Mouse (Mus musculus): ENCODE data around the gene Kctd17. TPM values are rescaled to one million over a fixed set of nuclear protein-coding genes. Genes with fewer than 3 reads are reported as not detected.
A peak's percentile ranks its signal among the peaks of the same experiment; 100 is the strongest.

Kctd17 gene
- polyA plus RNA-seq, 1 experiment from 2014 or later: 156 TPM

GRCm38 (mm10) chr15:78437237-78438017, 9.1 kb downstream of the Kctd17 start:
- Histone ChIP-seq H3K4me3 (no peak overlapping the region), H3K27me3 (no peaks in the 10 kb centered on the region), H3K9ac (peak overlapping the region; percentile 21; the same call in 1 of the 2 replicates), H3K4me1 (replicated peaks) (peaks cover 29% of the 10 kb centered on the region), H3K4me2 (peak overlapping the region; percentile 48), H3K36me3 (peaks cover 12% of the 10 kb centered on the region; the same call in 1 of the 2 replicates), H3K27ac (replicated peaks) (peak overlapping the region; percentile 63), H3K9me3 (no peaks in the 10 kb centered on the region)
- ATAC-seq (ENCODE audit: low FRiP score, low read depth): peak; percentile 7; the same call in 1 of the 2 replicates
- WGBS: 19% methylated on average over 23 of the region's 23 CpGs

- no peak for ATAC-seq (ENCODE audit: low FRiP score, low read depth)
- Histone ChIP-seq H3K27ac (replicated peaks) (no peak overlapping the region; the same call in 1 of the 2 replicates), H3K9me3 (no peaks in the 10 kb centered on the region), H3K9ac (no peak overlapping the region), H3K4me3 (no peak overlapping the region), H3K4me1 (replicated peaks) (peaks cover 29% of the 10 kb centered on the region), H3K36me3 (peaks cover 12% of the 10 kb centered on the region; the same call in 1 of the 2 replicates), H3K27me3 (no peaks in the 10 kb centered on the region), H3K4me2 (no peak overlapping the region)
- WGBS: 43% methylated on average over 4 of the region's 4 CpGs
Observed at GRCm38 (mm10) chr15:78438018-78438394, 9.6 kb downstream of the Kctd17 start.

DNA sequence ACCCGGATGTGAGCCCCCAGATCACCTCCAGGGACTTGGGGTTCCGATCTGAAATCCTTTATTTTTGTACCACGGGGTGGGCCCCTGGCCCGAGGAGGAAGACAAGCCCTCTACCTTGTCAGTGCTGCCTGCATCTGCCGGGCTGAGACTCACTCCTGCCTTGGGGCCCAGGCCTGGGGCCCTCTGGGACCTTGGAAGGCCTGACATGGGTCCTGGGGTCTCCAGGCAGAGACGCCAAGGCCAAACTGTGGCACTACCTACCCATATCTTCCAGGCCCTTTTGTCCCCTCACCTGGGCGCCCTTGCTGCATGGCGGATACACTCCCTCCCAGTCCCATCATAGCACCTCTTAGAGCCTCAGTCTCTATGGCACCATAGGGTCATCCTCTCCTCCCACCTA, 10.1 kb downstream of the Kctd17 start:
- no peaks in the 10 kb centered on the region for H3K27me3 ChIP-seq
- H3K4me3 ChIP-seq: no peak overlapping the region
- H3K27ac ChIP-seq (replicated peaks): no peak overlapping the region
- H3K9me3 ChIP-seq: no peaks in the 10 kb centered on the region
- H3K4me2 ChIP-seq: no peak overlapping the region
- peaks cover 8% of the 10 kb centered on the region; the same call in 1 of the 2 replicates for H3K36me3 ChIP-seq
- peaks cover 29% of the 10 kb centered on the region for H3K4me1 ChIP-seq (replicated peaks)
- 55% methylated on average over 8 of the region's 8 CpGs for WGBS
- ATAC-seq (ENCODE audit: low FRiP score, low read depth): no peak
- no peak overlapping the region for H3K9ac ChIP-seq

DNA sequence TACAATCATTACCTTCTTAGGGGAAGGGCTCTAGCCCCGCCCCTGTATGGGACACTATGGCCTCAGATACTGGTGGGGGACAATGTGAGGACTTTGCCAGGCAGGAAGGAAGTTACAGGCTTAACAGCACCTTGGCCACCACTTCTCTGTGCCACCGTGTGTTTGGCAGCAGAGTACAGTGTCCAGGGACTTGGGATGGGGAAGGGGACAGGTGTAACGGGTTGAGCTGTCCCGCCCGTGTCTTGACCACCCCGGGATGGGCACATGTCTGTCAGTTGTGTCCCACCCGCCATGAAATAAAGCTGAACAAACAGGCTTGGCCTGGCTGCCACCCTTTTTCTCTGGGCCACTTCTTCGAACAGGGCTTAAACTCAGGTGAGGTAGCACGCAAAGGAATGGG, 10.6 kb downstream of the Kctd17 start:
- Histone ChIP-seq H3K4me1 (replicated peaks) (peaks cover 29% of the 10 kb centered on the region), H3K4me3 (no peak overlapping the region), H3K27ac (replicated peaks) (no peak overlapping the region), H3K4me2 (no peak overlapping the region), H3K9me3 (no peaks in the 10 kb centered on the region), H3K9ac (no peak overlapping the region), H3K36me3 (peaks cover 3% of the 10 kb centered on the region; the same call in 1 of the 2 replicates), H3K27me3 (no peaks in the 10 kb centered on the region)
- WGBS: 70% methylated on average over 9 of the region's 9 CpGs
- ATAC-seq (ENCODE audit: low FRiP score, low read depth): no peak

DNA sequence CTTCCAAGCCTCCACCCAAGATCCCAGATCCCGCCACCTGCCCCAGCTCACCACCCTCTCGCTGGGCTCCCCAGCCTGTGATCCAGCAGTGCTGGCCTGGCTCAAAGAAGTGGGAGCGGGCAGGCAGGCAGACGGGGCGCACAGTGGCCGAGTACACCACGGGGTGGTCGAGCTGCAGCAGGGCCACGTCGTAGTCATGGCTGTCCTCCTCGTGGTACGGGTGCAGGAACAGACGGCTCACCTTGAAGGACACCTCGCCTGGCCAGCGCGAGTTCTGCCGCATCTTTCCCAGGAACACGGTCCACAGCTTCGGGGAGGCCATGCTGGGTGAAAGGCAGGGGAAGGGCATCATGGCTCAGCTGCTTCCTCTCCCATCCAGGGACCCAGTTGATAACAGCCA, 13.9 kb downstream of the Kctd17 start:
- WGBS: 89% methylated on average over 19 of the region's 19 CpGs
- Histone ChIP-seq H3K9me3 (no peaks in the 10 kb centered on the region), H3K4me2 (no peak overlapping the region), H3K27me3 (no peaks in the 10 kb centered on the region), H3K27ac (replicated peaks) (no peak overlapping the region), H3K9ac (no peak overlapping the region), H3K4me1 (replicated peaks) (peaks cover 17% of the 10 kb centered on the region), H3K4me3 (no peak overlapping the region), H3K36me3 (no peaks in the 10 kb centered on the region)
- ATAC-seq (ENCODE audit: low FRiP score, low read depth): no peak

GRCm38 (mm10) chr15:78443857-78444256, 15.5 kb downstream of the Kctd17 start:
- H3K9ac ChIP-seq: no peak overlapping the region
- no peak overlapping the region for H3K27ac ChIP-seq (replicated peaks)
- no peaks in the 10 kb centered on the region for H3K9me3 ChIP-seq
- ATAC-seq (ENCODE audit: low FRiP score, low read depth): no peak
- no peak overlapping the region for H3K4me2 ChIP-seq
- 52% methylated on average over 6 of the region's 6 CpGs for WGBS
- H3K36me3 ChIP-seq: no peaks in the 10 kb centered on the region
- peaks cover 19% of the 10 kb centered on the region for H3K4me1 ChIP-seq (replicated peaks)
- no peak overlapping the region for H3K4me3 ChIP-seq
- no peaks in the 10 kb centered on the region for H3K27me3 ChIP-seq

GRCm38 (mm10) chr15:78447121-78447520, 18.8 kb downstream of the Kctd17 start:
- ATAC-seq (ENCODE audit: low FRiP score, low read depth): no peak
- no peak overlapping the region for H3K4me2 ChIP-seq
- H3K9me3 ChIP-seq: no peaks in the 10 kb centered on the region
- no peaks in the 10 kb centered on the region for H3K27me3 ChIP-seq
- H3K27ac ChIP-seq (replicated peaks): no peak overlapping the region
- no peak overlapping the region for H3K9ac ChIP-seq
- H3K4me3 ChIP-seq: no peak overlapping the region
- H3K4me1 ChIP-seq (replicated peaks): peaks cover 23% of the 10 kb centered on the region
- H3K36me3 ChIP-seq: no peaks in the 10 kb centered on the region
- WGBS: 53% methylated on average over 7 of the region's 7 CpGs

DNA sequence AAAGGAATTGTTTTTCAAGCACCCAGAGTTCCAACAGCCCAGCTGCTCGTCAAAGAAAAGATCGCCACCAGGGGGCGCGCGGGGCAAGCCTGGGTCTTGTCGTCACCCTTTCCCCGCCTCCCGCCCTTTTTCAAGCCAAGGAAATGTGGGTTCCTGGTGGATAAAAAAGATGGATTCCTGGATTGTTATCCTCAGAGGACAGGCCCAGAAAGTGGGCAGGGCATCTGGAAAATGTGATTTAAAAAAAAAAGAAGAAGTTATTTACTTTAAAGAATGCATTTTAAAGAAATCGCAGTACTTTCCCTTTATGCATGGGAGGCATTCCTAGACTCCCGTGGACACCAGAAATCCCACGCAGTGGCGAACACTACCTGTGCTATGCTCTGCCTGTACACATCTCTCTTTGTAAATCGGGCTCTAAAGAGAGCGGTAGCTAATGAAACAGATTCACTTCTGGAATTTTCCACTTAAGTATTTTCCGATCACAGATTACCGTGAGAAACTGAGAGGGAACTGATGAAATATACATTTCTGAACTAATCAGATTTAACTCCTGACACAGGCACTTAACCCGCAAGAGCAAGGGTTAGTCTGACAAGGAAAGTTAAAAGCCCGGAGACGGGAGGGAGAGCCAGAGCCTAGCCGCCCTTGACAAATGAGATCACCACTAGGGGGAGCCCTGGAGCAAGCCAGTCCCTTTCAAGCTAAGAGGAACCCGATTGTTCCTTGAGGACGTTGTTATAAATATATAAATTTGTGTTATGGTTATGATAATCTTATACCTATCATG, 19.6 kb downstream of the Kctd17 start:
- Histone ChIP-seq H3K27me3 (no peaks in the 10 kb centered on the region), H3K4me1 (replicated peaks) (peaks cover 23% of the 10 kb centered on the region), H3K4me2 (peak overlapping the region; percentile 71), H3K36me3 (no peaks in the 10 kb centered on the region), H3K9me3 (no peaks in the 10 kb centered on the region), H3K27ac (replicated peaks) (peak overlapping the region; percentile 78), H3K9ac (peak overlapping the region; percentile 45), H3K4me3 (peak overlapping the region; percentile 27)
- 0 out of 2 replicates have a peak, but pooled peaks have one; percentile 52 for ATAC-seq (ENCODE audit: low FRiP score, low read depth)
- 1% methylated on average over 22 of the region's 22 CpGs for WGBS

GRCm38 (mm10) chr15:78449131-78449530, 20.8 kb downstream of the Kctd17 start:
- Histone ChIP-seq H3K9ac (no peak overlapping the region), H3K27me3 (no peaks in the 10 kb centered on the region), H3K27ac (replicated peaks) (no peak overlapping the region), H3K4me3 (no peak overlapping the region), H3K36me3 (no peaks in the 10 kb centered on the region), H3K4me1 (replicated peaks) (peaks cover 23% of the 10 kb centered on the region), H3K9me3 (no peaks in the 10 kb centered on the region), H3K4me2 (no peak overlapping the region)
- no peak for ATAC-seq (ENCODE audit: low FRiP score, low read depth)
- WGBS: 68% methylated on average over 6 of the region's 6 CpGs

GRCm38 (mm10) chr15:78449694-78450418, 21.5 kb downstream of the Kctd17 start:
- no peak for ATAC-seq (ENCODE audit: low FRiP score, low read depth)
- H3K4me3 ChIP-seq: no peak overlapping the region
- H3K9me3 ChIP-seq: no peaks in the 10 kb centered on the region
- H3K27ac ChIP-seq (replicated peaks): no peak overlapping the region
- H3K27me3 ChIP-seq: no peaks in the 10 kb centered on the region
- H3K4me1 ChIP-seq (replicated peaks): peaks cover 23% of the 10 kb centered on the region
- H3K36me3 ChIP-seq: no peaks in the 10 kb centered on the region
- no peak overlapping the region for H3K4me2 ChIP-seq
- WGBS: 27% methylated on average over 7 of the region's 7 CpGs
- H3K9ac ChIP-seq: no peak overlapping the region

DNA sequence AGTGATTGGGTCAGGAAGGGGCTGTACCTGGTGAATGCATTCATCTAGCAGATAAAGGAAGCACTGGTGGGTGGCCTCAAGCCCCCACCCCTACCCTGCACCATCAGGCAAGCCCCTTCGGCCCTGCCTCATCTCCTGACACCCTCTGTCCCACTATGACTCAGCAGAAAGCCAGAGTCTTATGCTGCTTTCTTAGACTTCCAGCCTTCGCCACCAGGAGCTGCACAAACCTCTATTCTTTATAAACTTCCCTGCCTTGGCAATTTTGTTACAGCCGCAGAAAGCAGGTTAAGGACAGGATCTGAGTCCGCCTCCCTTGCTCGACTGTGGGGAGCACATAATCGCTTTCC, 22.0 kb downstream of the Kctd17 start:
- Histone ChIP-seq H3K27ac (replicated peaks) (no peak overlapping the region), H3K4me3 (no peak overlapping the region)
- WGBS: 86% methylated on average over 6 of the region's 6 CpGs

DNA sequence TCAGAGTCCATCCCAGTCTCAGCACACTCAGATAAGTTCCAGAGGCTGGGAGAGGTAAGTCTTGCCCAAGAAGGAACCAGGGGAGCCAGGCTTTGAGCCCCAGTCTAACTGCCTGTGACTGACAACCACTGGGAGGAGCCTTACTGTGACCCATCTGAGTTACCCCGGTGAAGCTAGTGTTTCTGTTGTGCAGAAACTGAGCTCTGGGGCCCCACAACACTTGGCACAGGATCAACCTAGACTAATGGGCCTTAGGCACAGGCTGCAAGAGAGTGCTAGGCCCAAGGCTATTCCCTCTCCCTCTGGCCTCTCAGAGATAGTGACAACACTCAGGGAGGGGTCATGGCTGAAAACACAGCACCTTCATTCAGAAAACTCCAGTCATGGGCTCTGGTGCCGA, 22.8 kb downstream of the Kctd17 start:
- H3K9ac ChIP-seq: no peak overlapping the region
- ATAC-seq (ENCODE audit: low FRiP score, low read depth): no peak
- H3K9me3 ChIP-seq: no peaks in the 10 kb centered on the region
- no peak overlapping the region for H3K4me2 ChIP-seq
- no peak overlapping the region for H3K4me3 ChIP-seq
- H3K36me3 ChIP-seq: no peaks in the 10 kb centered on the region
- WGBS: 68% methylated on average over 2 of the region's 2 CpGs
- H3K27ac ChIP-seq (replicated peaks): no peak overlapping the region
- no peaks in the 10 kb centered on the region for H3K27me3 ChIP-seq
- H3K4me1 ChIP-seq (replicated peaks): peaks cover 23% of the 10 kb centered on the region

More for the DNA sequence above, 22.0 kb downstream of the Kctd17 start:
- H3K9me3 ChIP-seq: no peaks in the 10 kb centered on the region
- no peak for ATAC-seq (ENCODE audit: low FRiP score, low read depth)
- no peak overlapping the region for H3K4me2 ChIP-seq
- H3K4me1 ChIP-seq (replicated peaks): peaks cover 23% of the 10 kb centered on the region
- no peak overlapping the region for H3K9ac ChIP-seq
- H3K36me3 ChIP-seq: no peaks in the 10 kb centered on the region
- H3K27me3 ChIP-seq: no peaks in the 10 kb centered on the region

All from hindbrain, embryonic 15.5 days (tissue).